Mouse (Mus musculus) CH12.LX (cell line): ENCODE data around the gene Gm5447. TPM values are rescaled to one million over a fixed set of nuclear protein-coding genes. Genes with fewer than 3 reads are reported as not detected.

Source experiments
- DNase-seq: peaks from one replicate; pipeline ENCODE4 v3.0.0-alpha.2; 2013; ENCODE audit errors: extremely low read depth
- H3K27ac ChIP-seq: 2 replicates; pipeline ENCODE4 v1.5.1; 2012; ENCODE audit warnings: low read depth, mild to moderate bottlenecking, control low read depth, moderate library complexity; ENCODE audit not compliant: insufficient read depth
- H3K27me3 ChIP-seq: replicated peaks from 2 replicates; pipeline ENCODE3; 2012; ENCODE audit warnings: inconsistent platforms
- H3K36me3 ChIP-seq, 2 experiments: replicated peaks in 1 of 2; 2 replicates each; pipeline versions ENCODE3 to v1.6.1; 2012; ENCODE audit warnings: inconsistent platforms in 1 of 2, low read length in 1 of 2, mild to moderate bottlenecking in 1 of 2, mixed read lengths in 1 of 2, moderate library complexity in 1 of 2; ENCODE audit not compliant: control insufficient read depth in 1 of 2, insufficient read depth in 1 of 2
- H3K4me1 ChIP-seq, 2 experiments: 2 replicates each; pipeline ENCODE4 v1.6.1; 2012; ENCODE audit warnings: inconsistent platforms in 1 of 2, moderate library complexity in 1 of 2; ENCODE audit not compliant: insufficient read depth in 2 of 2, control insufficient read depth in 1 of 2
- H3K4me2 ChIP-seq: 2 replicates; pipeline ENCODE4 v1.6.1; 2012; ENCODE audit warnings: low read depth, mild to moderate bottlenecking, control low read depth; ENCODE audit not compliant: poor library complexity, insufficient read depth, severe bottlenecking
- H3K4me3 ChIP-seq, 3 experiments: fragments of 150-350 bp in 1 of 3; sonication (generic) in 1 of 3; replicated peaks in 1 of 3; 2 replicates each; pipeline versions ENCODE3 to v1.5.1; 2011 to 2012; ENCODE audit warnings: low read depth in 2 of 3, low read length in 2 of 3, mild to moderate bottlenecking in 2 of 3, moderate library complexity in 2 of 3, control low read depth in 1 of 3, improper control_type of control experiment in 1 of 3, inconsistent platforms in 1 of 3, mixed read lengths in 1 of 3; ENCODE audit not compliant: poor library complexity in 1 of 3
- H3K79me2 ChIP-seq: replicated peaks from 2 replicates; pipeline ENCODE4 v1.6.1; 2012; ENCODE audit warnings: mild to moderate bottlenecking, moderate library complexity; ENCODE audit not compliant: control insufficient read depth, poor library complexity, insufficient read depth, severe bottlenecking; ENCODE audit errors: extremely low read depth
- H3K9ac ChIP-seq: 2 replicates; pipeline ENCODE4 v1.6.1; 2012; ENCODE audit warnings: low read depth, mild to moderate bottlenecking, control low read depth, moderate library complexity; ENCODE audit not compliant: insufficient read depth
- H3K9me3 ChIP-seq: replicated peaks from 2 replicates; pipeline ENCODE3; 2012; ENCODE audit warnings: low read length, inconsistent platforms, mixed read lengths
- BHLHE40 ChIP-seq: IDR thresholded peaks from 2 replicates; pipeline ENCODE4 v1.6.1; 2011; ENCODE audit warnings: mild to moderate bottlenecking, low read depth, low read length, improper control_type of control experiment
- CHD2 ChIP-seq: IDR thresholded peaks from 2 replicates; pipeline ENCODE4 v1.6.1; 2011; ENCODE audit warnings: low read length, improper control_type of control experiment
- CTCF ChIP-seq, 2 experiments: IDR thresholded peaks in 1 of 2; conservative IDR thresholded peaks in 1 of 2; 2 replicates each; pipeline ENCODE4 v1.5.1; 2011 to 2012; ENCODE audit warnings: low read depth in 2 of 2, low read length in 2 of 2, improper control_type of control experiment in 1 of 2, inconsistent platforms in 1 of 2, mild to moderate bottlenecking in 1 of 2, moderate library complexity in 1 of 2
- E2F4 ChIP-seq: IDR thresholded peaks from 2 replicates; pipeline ENCODE4 v1.6.1; 2011; ENCODE audit warnings: low read depth, low read length, improper control_type of control experiment; ENCODE audit not compliant: insufficient replicate concordance
- ELF1 ChIP-seq: IDR thresholded peaks from 2 replicates; pipeline ENCODE4 v1.6.1; 2014; ENCODE audit warnings: low read depth, mild to moderate bottlenecking, inconsistent platforms, low read length, improper control_type of control experiment
- EP300 ChIP-seq: IDR thresholded peaks from 2 replicates; pipeline ENCODE4 v1.6.1; 2011; ENCODE audit warnings: low read length, improper control_type of control experiment
- ETS1 ChIP-seq: conservative IDR thresholded peaks from 2 replicates; pipeline ENCODE4 v1.6.1; 2012; ENCODE audit warnings: low read depth, mild to moderate bottlenecking, inconsistent platforms, low read length, improper control_type of control experiment, moderate library complexity
- GABPA ChIP-seq: IDR thresholded peaks from 2 replicates; pipeline ENCODE4 v1.6.1; 2012; ENCODE audit warnings: low read depth, low read length, improper control_type of control experiment, inconsistent platforms; ENCODE audit not compliant: insufficient replicate concordance
- HCFC1 ChIP-seq: IDR thresholded peaks from 2 replicates; pipeline ENCODE4 v1.6.1; 2012; ENCODE audit warnings: low read depth, mild to moderate bottlenecking, inconsistent platforms, low read length, improper control_type of control experiment
- IRF4 ChIP-seq: IDR thresholded peaks from 2 replicates; pipeline ENCODE4 v1.6.1; 2014; ENCODE audit warnings: low read depth, mild to moderate bottlenecking, inconsistent platforms, low read length, improper control_type of control experiment
- JUN ChIP-seq: IDR thresholded peaks from 2 replicates; pipeline ENCODE4 v1.6.1; 2011; ENCODE audit warnings: low read depth, mild to moderate bottlenecking, low read length, improper control_type of control experiment, moderate library complexity; ENCODE audit not compliant: insufficient read depth
- JUND ChIP-seq: conservative IDR thresholded peaks from 2 replicates; pipeline ENCODE4 v1.6.1; 2011; ENCODE audit warnings: low read depth, low read length, improper control_type of control experiment
- MAX ChIP-seq: IDR thresholded peaks from 2 replicates; pipeline ENCODE4 v1.6.1; 2011; ENCODE audit warnings: low read length, improper control_type of control experiment
- MEF2A ChIP-seq: IDR thresholded peaks from 2 replicates; pipeline ENCODE4 v1.6.1; 2014; ENCODE audit warnings: low read depth, mild to moderate bottlenecking, inconsistent platforms, low read length, improper control_type of control experiment, borderline replicate concordance
- MXI1 ChIP-seq: IDR thresholded peaks from 2 replicates; pipeline ENCODE4 v1.6.1; 2011; ENCODE audit warnings: mild to moderate bottlenecking, low read depth, low read length, improper control_type of control experiment
- MYC ChIP-seq: IDR thresholded peaks from 2 replicates; pipeline ENCODE4 v1.6.1; 2011; ENCODE audit warnings: low read depth, mild to moderate bottlenecking, improper control_type of control experiment, low read length
- NELFE ChIP-seq: IDR thresholded peaks from 2 replicates; pipeline ENCODE4 v1.6.1; 2011; ENCODE audit warnings: low read depth, low read length, improper control_type of control experiment
- SIN3A ChIP-seq: IDR thresholded peaks from 2 replicates; pipeline ENCODE4 v1.6.1; 2012; ENCODE audit warnings: low read length, improper control_type of control experiment, inconsistent platforms
- SMC3 ChIP-seq: IDR thresholded peaks from 2 replicates; pipeline ENCODE4 v1.6.1; 2011; ENCODE audit warnings: low read depth, low read length, improper control_type of control experiment
- TBP ChIP-seq: conservative IDR thresholded peaks from 2 replicates; pipeline ENCODE4 v1.6.1; 2011; ENCODE audit warnings: low read depth, low read length, improper control_type of control experiment
- TCF12 ChIP-seq: IDR thresholded peaks from 2 replicates; pipeline ENCODE4 v1.6.1; 2014; ENCODE audit warnings: low read depth, mild to moderate bottlenecking, inconsistent platforms, low read length, improper control_type of control experiment
- ZMIZ1 ChIP-seq: IDR thresholded peaks from 2 replicates; pipeline ENCODE4 v1.6.1; 2012; ENCODE audit warnings: low read depth, mild to moderate bottlenecking, inconsistent platforms, low read length, improper control_type of control experiment
- ZNF384 ChIP-seq: IDR thresholded peaks from 2 replicates; pipeline ENCODE4 v1.6.1; 2012; ENCODE audit warnings: low read depth, low read length, improper control_type of control experiment, inconsistent platforms
- dilution Hi-C: fragments of 300-500 bp; cut with MboI; formaldehyde crosslinking; loops from 2 replicates; pipeline ENCODE4 v1.14.3; 2020; ENCODE audit warnings: low sequenced_read_pairs; ENCODE audit not compliant: extremely low pct_unique_long_range_greater_than_20kb, extremely low pct_ligation_motif_present
- in situ Hi-C: fragments of 300-500 bp; cut with MboI; formaldehyde crosslinking; loops from 3 replicates; pipeline ENCODE4 v1.14.3; 2019; ENCODE audit warnings: low sequenced_read_pairs, low pct_ligation_motif_present, low pct_unique_long_range_greater_than_20kb, mixed read lengths
- polyA plus RNA-seq: library from polyadenylated mRNA; unstranded; fragments of >175 nt; gene quantifications from 2 replicates; pipeline ENCODE4 v1.2.1, GENCODE M21; 2012; ENCODE audit warnings: low read depth; ENCODE audit not compliant: insufficient read length
- total RNA-seq, 2 experiments: library from RNA; depleted of rRNA; stranded (reverse); fragments of 300-350 nt in 1 of 2; fragments of >200 nt in 1 of 2; gene quantifications; 2 replicates each; pipeline ENCODE4 v1.2.3; 2012 to 2014

The Gm5447 gene
- total and polyA plus RNA-seq, 3 experiments = not detected

GRCm38 (mm10) chr13:30997526-30998253 lies 23.7 kb downstream of the Gm5447 start:
- dilution Hi-C loops = no loop called here
- no peaks in the 10 kb centered on the region for H3K9me3 ChIP-seq
- H3K4me3 ChIP-seq = no peak overlapping the region
- H3K27me3 ChIP-seq = no peaks in the 10 kb centered on the region
- TF ChIP-seq MAX (no peak), MEF2A (no peak), ZMIZ1 (no peak), TBP (no peak)
- TF ChIP-seq, all 38 proteins: peak for 0
- no peaks in the 10 kb centered on the region for H3K36me3 ChIP-seq
- no peak overlapping the region for H3K27ac ChIP-seq
- H3K4me2 ChIP-seq = no peak overlapping the region
- no peaks in the 10 kb centered on the region for H3K79me2 ChIP-seq
- in situ Hi-C loops = no loop called here
- H3K4me1 ChIP-seq = peaks cover 6 to 21% of the 10 kb centered on the region in 2 experiments; a peak in 3 of 4 replicates
- no peak overlapping the region for H3K9ac ChIP-seq
- no peak for DNase-seq

GRCm38 (mm10) chr13:30999799-31000198 lies 25.8 kb downstream of the Gm5447 start:
- no peaks in the 10 kb centered on the region for H3K27me3 ChIP-seq
- no peak overlapping the region for H3K27ac ChIP-seq
- dilution Hi-C loops (no loop called here), in situ Hi-C loops (no loop called here)
- no peak overlapping the region for H3K4me2 ChIP-seq
- peak; percentile 95 for TF ChIP-seq BHLHE40
- TF ChIP-seq IRF4 = peak; percentile 65; the same call in 1 of the 2 replicates
- no peak for TF ChIP-seq ELF1
- TF ChIP-seq MYC = no peak
- 0 out of 2 replicates have a peak, but pooled peaks have one; percentile 11 for TF ChIP-seq JUND
- peak; percentile 34; the same call in 1 of the 2 replicates for TF ChIP-seq ETS1
- TF ChIP-seq EP300 = 0 out of 2 replicates have a peak, but pooled peaks have one; percentile 21
- no peak for TF ChIP-seq HCFC1
- H3K79me2 ChIP-seq = no peaks in the 10 kb centered on the region
- H3K4me1 ChIP-seq = peaks cover 4 to 10% of the 10 kb centered on the region in 2 experiments; a peak in 2 of 4 replicates
- no peak overlapping the region for H3K9ac ChIP-seq
- H3K9me3 ChIP-seq = no peaks in the 10 kb centered on the region
- no peak for DNase-seq
- no peaks in the 10 kb centered on the region for H3K36me3 ChIP-seq
- H3K4me3 ChIP-seq = no peak overlapping the region

- Histone ChIP-seq H3K27ac (no peak overlapping the region), H3K4me3 (no peak overlapping the region), H3K27me3 (no peaks in the 10 kb centered on the region), H3K4me1 (peaks cover 6 to 7% of the 10 kb centered on the region in 2 experiments; a peak in 3 of 4 replicates), H3K36me3 (no peaks in the 10 kb centered on the region), H3K9ac (no peak overlapping the region), H3K4me2 (peak overlapping the region; percentile 7; the same call in 1 of the 2 replicates), H3K79me2 (no peaks in the 10 kb centered on the region), H3K9me3 (no peaks in the 10 kb centered on the region)
- in situ Hi-C loops = no loop called here
- no peak for DNase-seq
- dilution Hi-C loops = no loop called here
- TF ChIP-seq JUND = no peak
- no peak for TF ChIP-seq TCF12
- TF ChIP-seq SIN3A = no peak
- no peak for TF ChIP-seq GABPA
- TF ChIP-seq E2F4 = no peak
- TF ChIP-seq NELFE = no peak
- no peak for TF ChIP-seq MAX
- no peak for TF ChIP-seq JUN
- no peak for TF ChIP-seq MXI1
- no peak for TF ChIP-seq CHD2
- TF ChIP-seq MEF2A = no peak
- TF ChIP-seq ZNF384 = no peak
- no peak for TF ChIP-seq CTCF (conservative IDR thresholded peaks at IDR 0.05 in 1 of 2, IDR thresholded peaks at IDR 0.05 in 1 of 2; ENCODE audit: low read depth in 2 of 2, low read length in 2 of 2)
- no peak for TF ChIP-seq MYC
- TF ChIP-seq ZMIZ1 = no peak
- no peak for TF ChIP-seq SMC3
These were observed 30.5 kb downstream of the Gm5447 start for GRCm38 (mm10) chr13:31004458-31004857.
